Mouse (Mus musculus): Measurements from ENCODE around the gene Il4ra.

Gene Il4ra

GRCm38 (mm10) chr7:125550881-125551381, 989 bp upstream of the Il4ra start:
- peak; percentile 66 for DNase-seq

GRCm38 (mm10) chr7:125552851-125553555, 1.1 kb downstream of the Il4ra start:
- DNase-seq: peak; percentile 16

GRCm38 (mm10) chr7:125553653-125554428, 1.9 kb downstream of the Il4ra start:
- DNase-seq: no peak

- peak; percentile 27 for DNase-seq
Measured at GRCm38 (mm10) chr7:125554456-125555114, 2.7 kb downstream of the Il4ra start.

DNA sequence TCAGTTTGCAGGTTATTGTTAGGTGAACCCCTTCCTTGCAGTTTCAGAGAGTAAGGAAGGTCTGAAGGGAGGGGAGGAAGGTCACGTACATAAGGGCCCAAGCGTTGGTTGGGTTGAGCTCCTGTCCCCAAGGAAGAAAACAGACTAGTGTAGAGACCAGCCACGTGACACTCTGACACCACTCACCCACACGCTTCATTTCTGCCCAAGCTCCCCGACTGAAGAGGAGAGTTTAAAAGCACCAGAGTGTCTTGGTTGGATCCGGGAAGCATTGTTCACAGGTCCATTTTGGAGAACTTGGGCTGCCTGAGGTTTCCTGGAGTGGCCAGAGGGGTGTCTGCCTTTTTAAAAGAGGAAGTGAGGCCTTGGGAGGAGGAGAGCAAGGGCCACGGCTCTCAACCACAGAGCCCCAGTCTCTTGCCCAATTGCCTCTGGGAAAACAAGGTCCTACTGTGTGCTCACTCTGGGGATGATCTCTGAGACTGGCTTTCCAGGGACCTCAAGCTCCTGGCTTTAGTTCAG, 3.5 kb downstream of the Il4ra start:
- DNase-seq: peak; percentile 27

- no peak for DNase-seq
Measured at GRCm38 (mm10) chr7:125556096-125556495, 4.2 kb downstream of the Il4ra start.

DNA sequence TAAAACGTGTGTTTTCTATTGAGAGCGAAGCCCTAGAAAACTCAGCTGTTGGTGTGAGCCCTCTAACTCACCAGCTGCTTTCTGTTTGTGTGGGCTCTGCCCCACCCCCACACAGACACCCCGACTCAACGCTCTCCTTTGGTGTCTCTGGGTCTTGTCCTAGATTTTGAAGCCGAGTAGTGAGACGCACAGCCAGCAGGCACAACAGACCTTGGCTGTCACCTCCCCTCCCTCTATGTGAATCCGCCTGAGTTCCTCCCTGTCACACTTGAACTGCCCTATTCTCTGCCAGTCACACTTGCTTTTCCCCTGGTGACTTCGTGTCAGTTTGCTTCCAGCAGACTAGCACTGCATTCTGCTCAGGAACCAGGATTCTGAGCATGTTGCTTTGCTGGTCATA, 4.9 kb downstream of the Il4ra start:
- peak; percentile 44 for DNase-seq

DNA sequence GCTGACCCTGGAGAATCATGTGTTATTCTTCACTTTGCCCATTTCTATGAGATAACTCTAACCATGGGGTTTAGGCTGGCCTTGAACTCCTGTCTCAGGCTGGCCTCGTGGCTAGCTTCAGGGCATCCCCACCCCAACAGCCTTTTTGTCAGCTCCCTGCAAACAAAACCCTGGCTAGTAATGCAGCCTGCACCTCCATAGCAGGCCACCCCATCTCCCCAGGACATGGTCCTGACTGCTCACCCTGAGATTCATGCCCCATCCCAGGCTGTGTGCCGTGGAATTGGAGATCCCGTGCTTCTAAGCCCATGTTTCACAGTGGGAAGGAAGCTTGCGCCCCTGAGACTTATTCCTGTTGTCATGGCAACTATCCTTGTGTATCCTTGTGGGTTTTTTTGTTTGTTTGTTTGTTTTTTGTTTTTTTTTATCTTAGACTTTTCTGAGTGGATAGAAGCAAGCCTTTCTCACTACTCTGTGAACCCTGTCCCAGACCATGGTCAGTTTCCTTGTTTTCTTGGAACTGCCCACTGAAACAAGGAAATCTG, 6.6 kb downstream of the Il4ra start:
- DNase-seq: no peak

GRCm38 (mm10) chr7:125558997-125559396, 7.1 kb downstream of the Il4ra start:
- DNase-seq: peak; percentile 35

DNA sequence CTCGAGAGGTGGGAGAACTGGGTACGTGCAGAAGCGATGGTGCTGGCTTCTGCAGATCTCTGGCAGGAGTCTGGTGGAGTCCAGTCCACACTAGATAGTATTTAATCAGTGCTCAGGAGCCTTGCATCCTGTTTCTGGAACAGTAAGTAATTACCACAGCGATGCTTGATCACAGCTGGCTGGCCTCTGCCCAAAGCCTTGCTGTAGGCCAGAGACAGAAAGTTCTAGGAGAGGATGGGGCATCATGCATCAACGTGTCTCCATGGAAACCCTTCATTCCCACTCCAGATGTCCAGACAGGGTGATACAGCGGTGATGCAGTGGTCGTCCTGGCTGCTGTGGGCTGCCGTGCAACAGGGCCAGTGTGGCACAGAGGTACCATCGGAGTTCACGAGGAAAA, 7.6 kb downstream of the Il4ra start:
- DNase-seq: peak; percentile 42

DNA sequence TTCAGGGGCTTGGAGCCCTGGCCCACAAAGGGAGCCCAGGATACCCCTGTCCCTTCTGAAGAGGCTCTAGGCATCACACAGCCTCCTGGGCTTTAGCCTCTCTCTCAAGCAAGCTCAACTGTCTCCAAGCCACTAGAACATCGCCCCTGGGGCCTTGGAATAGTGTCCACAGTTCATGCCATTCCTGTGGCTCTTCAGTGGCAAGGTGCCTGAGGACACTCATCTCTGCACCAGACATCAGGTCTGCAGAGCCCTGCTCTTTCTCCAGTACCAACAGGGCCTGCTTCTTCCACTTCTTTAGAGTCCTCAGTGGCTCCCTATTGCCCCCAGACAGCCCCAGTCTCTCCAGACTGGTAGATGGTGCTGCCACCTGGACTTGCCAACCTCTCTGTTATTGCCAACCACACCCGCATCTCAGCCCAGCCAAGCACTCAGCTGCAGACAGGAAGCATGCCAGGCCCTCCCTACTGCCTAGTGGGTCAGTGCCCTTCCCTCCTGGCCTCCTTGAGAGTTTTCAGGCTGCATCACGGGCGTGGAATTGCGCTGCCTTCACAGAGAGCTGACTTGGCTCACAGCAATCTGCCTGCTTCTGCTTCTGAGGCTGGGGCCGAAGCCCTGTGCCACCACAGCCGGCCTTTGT, 8.3 kb downstream of the Il4ra start:
- peak; percentile 81 for DNase-seq

DNA sequence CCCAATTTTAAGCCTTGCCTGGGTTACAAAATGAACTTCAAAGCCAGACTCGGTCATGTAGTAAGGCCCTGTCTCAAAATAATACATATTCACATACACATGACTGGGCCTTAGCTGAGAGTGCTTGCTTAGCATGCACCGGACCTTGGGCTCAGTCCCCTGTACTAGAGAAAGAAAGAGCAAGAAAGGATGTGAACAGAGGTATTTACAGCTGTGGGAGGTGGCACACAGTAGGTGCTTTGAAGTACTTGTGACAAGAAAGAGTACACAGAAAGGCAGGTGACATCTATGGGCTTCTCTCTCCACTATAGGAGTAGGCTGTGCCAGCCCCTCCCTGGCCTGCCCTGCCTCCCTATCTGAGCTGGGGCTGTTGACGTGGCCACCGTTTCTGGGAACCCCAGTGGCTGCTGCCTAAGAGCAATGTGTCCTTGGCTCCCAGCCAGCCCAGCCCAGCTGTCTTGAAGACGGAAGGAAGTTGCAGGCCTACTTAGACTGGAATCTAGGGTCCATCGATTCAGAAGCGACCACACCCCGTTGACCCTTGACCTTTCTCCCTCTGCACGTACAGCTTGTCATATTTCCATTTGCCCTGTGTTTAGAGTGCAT, 9.3 kb downstream of the Il4ra start:
- DNase-seq: peak; percentile 95

- no peak for DNase-seq
Measured at GRCm38 (mm10) chr7:125562413-125562812, 10.5 kb downstream of the Il4ra start.

DNA sequence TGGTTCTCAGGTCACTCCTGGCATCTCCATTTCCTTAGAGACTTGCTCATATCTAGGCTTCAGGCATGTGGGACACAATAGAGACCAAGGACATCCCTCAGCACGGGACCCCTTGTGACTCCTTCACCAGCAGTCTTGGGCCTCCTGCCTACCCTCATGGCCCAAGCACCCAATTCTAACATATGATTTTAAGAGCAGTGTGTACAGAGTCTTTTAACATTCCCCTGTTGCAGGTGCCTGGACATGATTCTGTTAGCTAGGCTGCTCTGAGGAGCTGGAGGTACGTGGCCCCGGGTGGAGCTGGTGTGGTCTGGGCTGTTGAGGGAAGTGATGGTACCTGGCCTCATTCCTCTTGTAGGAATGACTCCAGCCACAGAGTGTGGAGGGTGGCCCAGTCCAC, 11.2 kb downstream of the Il4ra start:
- DNase-seq: no peak

DNA sequence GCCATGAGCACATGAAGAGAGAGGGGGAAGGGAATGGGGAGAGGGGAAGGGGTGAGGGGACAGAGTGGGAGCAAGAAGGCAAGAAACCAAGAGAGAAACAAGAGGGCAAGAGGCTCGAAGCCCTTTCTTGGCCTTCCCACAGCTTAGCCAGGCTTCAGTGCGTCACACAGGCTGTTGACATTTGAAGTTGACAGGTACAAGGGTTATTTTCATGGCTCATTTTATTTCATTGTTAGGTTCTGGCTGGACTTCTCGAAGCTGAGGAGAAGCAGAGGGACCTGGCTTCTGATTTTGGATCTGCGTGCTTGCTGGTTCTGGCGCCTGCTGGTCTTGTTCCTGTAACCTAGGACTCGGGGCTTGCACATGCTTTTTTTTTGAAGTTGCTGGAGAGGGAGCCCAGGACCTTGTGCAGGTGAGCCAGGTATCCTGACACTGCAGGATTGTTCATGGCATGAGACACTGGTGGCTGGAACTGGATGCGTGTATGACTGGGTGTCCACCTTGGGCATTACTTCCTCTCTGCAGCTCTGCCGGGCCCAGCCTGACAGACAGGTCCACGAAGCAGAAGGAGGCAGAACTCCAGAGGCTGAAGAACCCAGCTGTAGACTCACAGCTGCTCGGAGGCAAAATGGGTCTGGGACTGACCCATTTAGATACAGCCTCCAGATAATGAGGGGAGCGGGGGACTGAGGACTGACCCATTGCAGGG, 12.6 kb downstream of the Il4ra start:
- no peak for DNase-seq

- no peak for DNase-seq
Measured at GRCm38 (mm10) chr7:125565516-125566285, 13.8 kb downstream of the Il4ra start.

DNA sequence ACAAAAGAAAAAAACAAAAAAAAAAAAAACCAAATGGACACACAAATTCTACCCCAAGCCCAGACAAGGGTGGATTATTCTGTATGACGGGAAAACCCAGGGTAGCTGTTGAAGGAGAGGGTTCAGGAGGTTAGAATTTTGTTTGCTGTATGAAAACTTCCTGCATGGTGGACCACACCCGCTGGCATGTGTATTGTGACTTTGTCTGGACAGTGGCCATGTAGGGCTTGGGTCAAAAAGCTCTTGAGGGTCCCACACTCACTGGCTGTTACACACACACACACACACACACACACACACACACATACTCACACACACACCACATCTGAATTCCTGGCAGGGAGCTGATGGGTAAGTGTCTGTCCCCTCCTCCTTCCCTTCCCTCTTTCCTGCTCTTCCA, 14.5 kb downstream of the Il4ra start:
- peak; percentile 52 for DNase-seq

DNA sequence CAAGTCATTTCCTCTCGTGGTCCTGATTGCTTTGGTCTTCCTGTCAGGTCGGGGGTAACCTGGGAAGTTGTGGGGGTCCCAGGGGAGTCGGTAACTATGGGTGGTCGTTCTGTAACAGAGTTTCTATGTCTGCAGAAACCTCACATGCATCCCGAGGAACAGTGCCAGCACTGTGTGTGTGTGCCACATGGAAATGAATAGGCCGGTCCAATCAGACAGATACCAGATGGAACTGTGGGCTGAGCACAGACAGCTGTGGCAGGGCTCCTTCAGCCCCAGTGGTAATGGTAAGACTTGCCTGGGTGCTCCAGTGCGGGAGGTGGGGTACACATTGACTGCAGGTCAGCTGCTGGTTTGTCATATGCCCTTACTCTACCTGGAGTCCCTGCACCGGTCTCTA, 17.0 kb downstream of the Il4ra start:
- DNase-seq: no peak

GRCm38 (mm10) chr7:125571891-125572290, 20.0 kb downstream of the Il4ra start:
- DNase-seq: no peak

- peak; percentile 32 for DNase-seq
Measured at GRCm38 (mm10) chr7:125572737-125573136, 20.8 kb downstream of the Il4ra start.

- no peak for DNase-seq
Measured at GRCm38 (mm10) chr7:125573849-125574248, 21.9 kb downstream of the Il4ra start.

All from lung, postnatal 14 days (tissue).